Mouse (Mus musculus): ENCODE measurements at regions not wholly inside any gene's neighbourhood (a gene's known extent, or its start where the extent isn't known, plus 50 kb on each side); places are given as distances from the start of the nearest gene placed in this dataset.

DNA sequence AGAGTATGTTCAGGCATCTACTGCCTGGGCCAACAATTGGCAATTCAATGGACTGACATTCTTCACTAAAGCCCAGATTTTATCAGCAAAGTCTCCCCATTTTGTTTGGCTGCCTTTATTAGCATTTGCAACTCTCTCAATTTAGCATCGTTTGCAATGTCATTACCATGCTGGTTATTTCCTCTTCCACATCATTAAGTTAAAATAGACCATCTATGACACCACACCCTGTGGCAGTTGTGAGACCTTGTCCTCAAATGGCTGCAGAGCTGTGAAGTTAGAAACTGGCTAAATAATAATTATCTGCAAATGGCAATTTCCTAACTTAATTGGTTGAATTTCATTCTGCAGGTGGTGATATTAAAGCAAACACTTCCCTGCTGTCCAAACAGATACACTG, 381.8 kb downstream of the H2al1n start:
- no peaks in the 10 kb centered on the region for H3K4me1 ChIP-seq (ENCODE audit: control insufficient read depth, insufficient read depth, low read length)
- no peak overlapping the region for H3K4me3 ChIP-seq (ENCODE audit: insufficient read depth, low read length)
- no peak overlapping the region for H3K27ac ChIP-seq (ENCODE audit: insufficient read depth, low read depth, low read length)
- TF ChIP-seq CTCF (IDR thresholded peaks at IDR 0.05; ENCODE audit: low read depth, low read length) (no peak), POLR2A (IDR thresholded peaks at IDR 0.05; ENCODE audit: borderline replicate concordance, low read depth, low read length) (no peak)

DNA sequence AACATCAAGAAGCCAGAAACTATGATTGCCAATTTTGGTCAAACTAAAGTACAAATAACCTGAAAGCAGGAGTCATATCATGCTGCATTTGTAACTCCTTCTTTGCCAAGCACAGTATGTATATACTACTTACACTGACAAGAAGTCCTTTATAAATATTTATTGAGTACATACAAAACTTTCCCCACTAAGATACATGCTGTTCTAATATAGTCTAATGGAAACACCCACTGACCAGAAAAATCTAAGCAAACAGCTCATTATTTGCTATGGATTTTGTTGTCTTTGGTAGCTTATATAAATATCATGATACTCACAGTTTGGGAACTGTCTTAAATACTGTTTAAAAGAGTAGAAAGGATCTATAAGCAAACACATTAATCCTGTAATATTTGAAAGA, 385.9 kb downstream of the H2al1n start:
- no peaks in the 10 kb centered on the region for H3K4me1 ChIP-seq (ENCODE audit: control insufficient read depth, insufficient read depth, low read length)
- TF ChIP-seq POLR2A (IDR thresholded peaks at IDR 0.05; ENCODE audit: borderline replicate concordance, low read depth, low read length) (no peak), CTCF (IDR thresholded peaks at IDR 0.05; ENCODE audit: low read depth, low read length) (no peak)
- no peak overlapping the region for H3K27ac ChIP-seq (ENCODE audit: insufficient read depth, low read depth, low read length)
- no peak overlapping the region for H3K4me3 ChIP-seq (ENCODE audit: insufficient read depth, low read length)

DNA sequence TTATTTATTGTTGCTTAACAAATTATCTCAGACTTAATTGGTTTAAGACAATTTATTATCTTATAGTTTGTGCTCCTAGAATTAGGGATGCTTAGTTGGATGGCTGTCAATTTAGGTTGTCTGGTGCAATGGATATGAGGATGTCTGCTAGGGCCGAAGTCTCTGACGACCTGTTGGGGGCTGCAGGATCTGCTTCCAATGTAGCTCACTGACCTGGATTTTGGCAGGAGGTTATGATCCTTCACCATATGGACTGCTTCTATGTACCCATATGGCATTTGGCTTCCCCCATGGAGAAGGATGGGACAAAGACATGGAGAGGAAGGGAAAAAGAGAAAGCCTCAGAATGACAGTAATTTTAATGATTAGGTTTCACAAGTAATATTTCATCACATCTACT, 391.0 kb downstream of the H2al1n start:
- Histone ChIP-seq H3K4me1 (ENCODE audit: control insufficient read depth, insufficient read depth, low read length) (no peaks in the 10 kb centered on the region), H3K27ac (ENCODE audit: insufficient read depth, low read depth, low read length) (no peak overlapping the region), H3K4me3 (ENCODE audit: insufficient read depth, low read length) (no peak overlapping the region)
- TF ChIP-seq POLR2A (IDR thresholded peaks at IDR 0.05; ENCODE audit: borderline replicate concordance, low read depth, low read length) = no peak
- no peak for TF ChIP-seq CTCF (IDR thresholded peaks at IDR 0.05; ENCODE audit: low read depth, low read length)

DNA sequence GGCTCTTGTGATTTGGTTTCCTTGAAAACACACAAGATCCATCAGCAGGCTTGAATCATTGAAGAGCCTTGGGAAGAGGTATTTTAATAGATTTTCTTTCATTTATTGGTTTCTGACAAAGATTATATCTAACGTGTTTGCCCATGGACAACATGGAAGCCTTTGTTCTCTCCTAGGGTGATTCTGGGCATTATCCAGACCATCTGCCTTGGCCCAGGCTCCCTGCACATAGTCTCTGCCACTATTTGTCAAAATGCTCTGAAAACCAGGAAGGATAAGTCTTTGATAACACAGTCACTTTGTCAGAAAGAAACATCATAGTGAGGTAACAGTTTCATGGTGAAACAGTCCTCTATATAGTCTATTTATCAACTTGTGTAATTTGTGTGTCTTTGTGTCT, 398.2 kb downstream of the H2al1n start:
- Histone ChIP-seq H3K27ac (ENCODE audit: insufficient read depth, low read depth, low read length) (no peak overlapping the region), H3K4me1 (ENCODE audit: control insufficient read depth, insufficient read depth, low read length) (no peaks in the 10 kb centered on the region), H3K4me3 (ENCODE audit: insufficient read depth, low read length) (no peak overlapping the region)
- TF ChIP-seq CTCF (IDR thresholded peaks at IDR 0.05; ENCODE audit: low read depth, low read length) (no peak), POLR2A (IDR thresholded peaks at IDR 0.05; ENCODE audit: borderline replicate concordance, low read depth, low read length) (no peak)

DNA sequence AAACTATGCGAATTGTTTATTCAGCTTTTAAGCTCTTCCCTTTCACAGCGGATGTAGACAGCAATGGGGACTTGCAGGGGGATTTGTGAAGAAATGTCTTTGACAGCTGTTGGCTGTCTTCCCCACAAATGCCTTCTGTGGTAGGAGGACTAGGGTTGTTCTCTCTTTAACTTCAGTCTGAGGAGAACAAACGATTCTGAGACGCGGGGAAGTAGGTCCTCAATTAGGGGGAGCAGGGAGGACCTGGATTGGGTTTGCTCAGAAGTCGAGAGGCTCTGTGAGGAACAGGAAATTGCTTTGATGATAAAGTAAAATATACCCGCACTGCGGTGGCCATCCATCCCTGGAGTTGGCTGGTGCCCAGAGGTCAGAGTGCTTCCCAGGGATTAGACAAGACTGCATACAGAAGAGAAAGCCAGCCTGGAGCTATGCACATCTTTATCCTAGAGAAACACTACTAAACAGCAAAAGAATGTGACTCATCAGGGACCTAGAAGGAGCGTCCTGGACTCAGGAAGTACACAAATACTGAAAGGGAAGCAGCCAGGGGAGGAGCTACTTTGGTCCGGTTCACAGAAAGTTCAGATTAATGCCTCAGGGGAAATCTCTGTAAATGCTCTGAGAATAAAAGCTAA, 417.4 kb downstream of the H2al1n start:
- Histone ChIP-seq H3K4me3 (ENCODE audit: insufficient read depth, low read length) (no peak overlapping the region), H3K4me1 (ENCODE audit: control insufficient read depth, insufficient read depth, low read length) (no peaks in the 10 kb centered on the region), H3K27ac (ENCODE audit: insufficient read depth, low read depth, low read length) (peak overlapping the region; percentile 42)
- TF ChIP-seq CTCF (IDR thresholded peaks at IDR 0.05; ENCODE audit: low read depth, low read length) (no peak), POLR2A (IDR thresholded peaks at IDR 0.05; ENCODE audit: borderline replicate concordance, low read depth, low read length) (no peak)

DNA sequence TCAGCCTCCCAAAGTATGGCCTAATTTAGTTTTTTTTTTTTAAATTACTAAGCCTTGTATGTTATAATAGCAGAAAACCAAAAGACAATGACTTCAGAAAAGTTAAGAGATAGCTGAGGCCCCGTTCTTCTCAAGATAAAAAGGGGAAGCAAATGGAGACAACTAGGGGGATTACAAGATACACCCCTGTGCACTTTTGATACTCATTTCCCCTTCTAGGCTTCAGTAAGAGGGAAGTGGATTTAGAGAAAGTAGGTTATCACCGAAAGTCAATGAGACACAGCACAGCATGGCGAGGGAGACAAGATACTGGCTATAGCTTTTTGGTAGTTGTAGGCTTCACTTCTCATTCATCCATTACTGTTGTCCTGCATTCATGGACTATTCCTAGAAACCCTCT, 428.4 kb downstream of the H2al1n start:
- no peaks in the 10 kb centered on the region for H3K4me1 ChIP-seq (ENCODE audit: control insufficient read depth, insufficient read depth, low read length)
- no peak for TF ChIP-seq POLR2A (IDR thresholded peaks at IDR 0.05; ENCODE audit: borderline replicate concordance, low read depth, low read length)
- TF ChIP-seq CTCF (IDR thresholded peaks at IDR 0.05; ENCODE audit: low read depth, low read length) = no peak
- H3K4me3 ChIP-seq (ENCODE audit: insufficient read depth, low read length) = no peak overlapping the region
- H3K27ac ChIP-seq (ENCODE audit: insufficient read depth, low read depth, low read length) = no peak overlapping the region

DNA sequence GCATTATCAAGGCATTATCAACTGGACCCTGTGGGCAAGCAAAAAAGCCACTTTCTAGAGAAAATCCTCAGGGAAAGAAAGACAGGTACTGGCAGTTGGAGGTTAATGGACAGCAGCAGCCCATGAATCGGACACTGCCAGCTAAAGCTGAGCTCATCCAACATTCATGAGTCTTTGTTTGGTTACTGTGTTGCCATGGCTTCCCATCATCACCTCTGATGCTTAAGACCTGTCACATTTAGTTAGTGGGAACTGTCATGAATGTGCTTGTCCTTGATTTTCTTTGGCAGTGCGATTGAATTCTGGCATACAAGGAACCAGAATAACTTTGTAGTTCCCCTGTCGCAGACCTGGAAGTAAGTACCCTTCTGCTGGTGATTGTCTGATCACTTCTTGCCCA, 453.9 kb downstream of the H2al1n start:
- Histone ChIP-seq H3K4me1 (ENCODE audit: control insufficient read depth, insufficient read depth, low read length) (no peaks in the 10 kb centered on the region), H3K27ac (ENCODE audit: insufficient read depth, low read depth, low read length) (no peak overlapping the region), H3K4me3 (ENCODE audit: insufficient read depth, low read length) (no peak overlapping the region)
- no peak for TF ChIP-seq CTCF (IDR thresholded peaks at IDR 0.05; ENCODE audit: low read depth, low read length)
- no peak for TF ChIP-seq POLR2A (IDR thresholded peaks at IDR 0.05; ENCODE audit: borderline replicate concordance, low read depth, low read length)

DNA sequence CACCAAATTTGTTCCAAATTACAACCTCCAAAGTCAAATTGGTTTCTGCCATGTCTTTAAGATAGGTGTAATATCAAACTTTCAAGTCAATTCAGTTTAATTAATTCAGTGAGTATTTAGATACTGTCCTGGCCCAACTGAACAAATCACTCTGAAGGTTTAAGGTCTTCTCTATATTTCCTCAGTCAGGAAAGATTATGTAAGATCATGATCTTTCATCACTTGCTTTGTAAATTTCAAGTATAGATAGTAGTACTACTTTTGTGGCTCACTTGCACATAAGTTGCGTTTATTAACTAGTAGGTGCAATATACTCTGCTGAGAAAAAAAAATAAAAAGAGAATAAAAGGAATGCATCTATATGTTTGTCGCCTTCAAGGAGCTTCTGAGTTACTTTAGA, 485.4 kb downstream of the H2al1n start:
- H3K4me3 ChIP-seq (ENCODE audit: insufficient read depth, low read length) = no peak overlapping the region
- no peak overlapping the region for H3K27ac ChIP-seq (ENCODE audit: insufficient read depth, low read depth, low read length)
- no peak for TF ChIP-seq POLR2A (IDR thresholded peaks at IDR 0.05; ENCODE audit: borderline replicate concordance, low read depth, low read length)
- TF ChIP-seq CTCF (IDR thresholded peaks at IDR 0.05; ENCODE audit: low read depth, low read length) = no peak
- H3K4me1 ChIP-seq (ENCODE audit: control insufficient read depth, insufficient read depth, low read length) = no peaks in the 10 kb centered on the region

DNA sequence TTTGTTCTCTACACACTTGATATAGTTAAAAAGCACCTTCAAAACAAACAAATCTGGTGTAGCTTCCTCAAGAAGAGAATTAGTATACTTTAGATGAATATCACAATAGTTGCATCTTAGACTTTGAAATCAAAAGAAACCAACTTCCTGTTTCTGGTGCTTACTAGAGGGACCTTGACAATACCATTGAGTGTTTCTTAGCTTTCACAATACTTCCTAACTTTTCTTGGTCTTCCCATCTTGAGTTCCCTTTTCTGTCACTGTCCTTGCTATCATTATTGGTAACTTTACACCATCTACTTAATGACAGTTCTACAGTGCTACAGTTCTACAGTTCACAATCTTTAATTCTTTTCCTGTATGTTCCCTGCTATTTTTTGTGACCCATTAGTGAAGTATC, 528.1 kb downstream of the H2al1n start:
- H3K4me1 ChIP-seq (ENCODE audit: control insufficient read depth, insufficient read depth, low read length) = no peaks in the 10 kb centered on the region
- no peak overlapping the region for H3K27ac ChIP-seq (ENCODE audit: insufficient read depth, low read depth, low read length)
- H3K4me3 ChIP-seq (ENCODE audit: insufficient read depth, low read length) = no peak overlapping the region
- no peak for TF ChIP-seq POLR2A (IDR thresholded peaks at IDR 0.05; ENCODE audit: borderline replicate concordance, low read depth, low read length)
- no peak for TF ChIP-seq CTCF (IDR thresholded peaks at IDR 0.05; ENCODE audit: low read depth, low read length)
